Mouse (Mus musculus) left cerebral cortex, postnatal 14 days (tissue): ENCODE measurements around the gene Hhipl1. TPM values are rescaled to one million over a fixed set of nuclear protein-coding genes. Genes with fewer than 3 reads are reported as not detected.

Experiments used
- DNase-seq, 2 experiments: peaks; one replicate each; pipeline ENCODE4 v3.0.0; 2021 to 2022; ENCODE audit warnings: low spot score in 2 of 2, mixed read lengths in 1 of 2
- intact Hi-C: fragments of 180-260 bp; cut with DNase I; formaldehyde crosslinking; loops from one replicate; pipeline ENCODE4 v1.15.1; 2025
- total RNA-seq, 2 experiments: library from RNA; stranded (reverse); gene quantifications; 2 replicates each; pipeline ENCODE4 v1.2.3; 2021

Gene Hhipl1
- total RNA-seq, 2 experiments from 2014 or later: 6.4 to 8.5 TPM

- DNase-seq: peak; percentile 98
- intact Hi-C loops: loop anchor here (5.0 kb wide), 1 partner anchor 68 kb away; no protein-coding TSS in a partner anchor
Observed at GRCm38 (mm10) chr12:108275508-108275890, 30.6 kb upstream of the Hhipl1 start.

GRCm38 (mm10) chr12:108275920-108276822 is 29.9 kb upstream of the Hhipl1 start:
- peak; percentile 62 to 64 for DNase-seq
- intact Hi-C loops: loop anchor here (5.0 kb wide), 1 partner anchor 69 kb away; no protein-coding TSS in a partner anchor

- intact Hi-C loops: loop anchor here (5.0 kb wide), 1 partner anchor 70 kb away; no protein-coding TSS in a partner anchor
- DNase-seq: peak in 1 of 2 experiments; percentile 79
Observed at GRCm38 (mm10) chr12:108277341-108277841, 28.7 kb upstream of the Hhipl1 start.

- DNase-seq: peak in 1 of 2 experiments; percentile 30
- intact Hi-C loops: loop anchor here (5.0 kb wide), 1 partner anchor 71 kb away; no protein-coding TSS in a partner anchor
Observed at GRCm38 (mm10) chr12:108278221-108278918, 27.7 kb upstream of the Hhipl1 start.

- no peak for DNase-seq
- intact Hi-C loops: no loop called here
Observed at GRCm38 (mm10) chr12:108284455-108285224, 21.4 kb upstream of the Hhipl1 start.

- intact Hi-C loops: no loop called here
Observed at GRCm38 (mm10) chr12:108285225-108286011, 20.7 kb upstream of the Hhipl1 start.

GRCm38 (mm10) chr12:108286381-108286780 is 19.7 kb upstream of the Hhipl1 start:
- intact Hi-C loops: no loop called here
- no peak for DNase-seq

More at GRCm38 (mm10) chr12:108285225-108286011, 20.7 kb upstream of the Hhipl1 start:
- DNase-seq: no peak

- intact Hi-C loops: no loop called here
Observed at GRCm38 (mm10) chr12:108287011-108287410, 19.1 kb upstream of the Hhipl1 start.

GRCm38 (mm10) chr12:108288127-108288880 is 17.8 kb upstream of the Hhipl1 start:
- no peak for DNase-seq
- intact Hi-C loops: no loop called here

More at GRCm38 (mm10) chr12:108287011-108287410, 19.1 kb upstream of the Hhipl1 start:
- no peak for DNase-seq

GRCm38 (mm10) chr12:108292419-108292818 is 13.7 kb upstream of the Hhipl1 start:
- no peak for DNase-seq
- intact Hi-C loops: loop anchor here (2.0 kb wide), 1 partner anchor 84 kb away; no protein-coding TSS in a partner anchor

- intact Hi-C loops: loop anchor here (2.0 kb wide), 1 partner anchor 84 kb away; no protein-coding TSS in a partner anchor
- peak; percentile 73 to 77 for DNase-seq
Observed at GRCm38 (mm10) chr12:108292957-108293356, 13.1 kb upstream of the Hhipl1 start.

- intact Hi-C loops: no loop called here
- DNase-seq: no peak
Observed at GRCm38 (mm10) chr12:108294620-108295019, 11.4 kb upstream of the Hhipl1 start.

- DNase-seq: no peak
- intact Hi-C loops: no loop called here
Observed at GRCm38 (mm10) chr12:108297033-108297432, 9.0 kb upstream of the Hhipl1 start.

GRCm38 (mm10) chr12:108301006-108301405 is 5.1 kb upstream of the Hhipl1 start:
- intact Hi-C loops: no loop called here
- DNase-seq: no peak

GRCm38 (mm10) chr12:108303778-108304365 is 2.2 kb upstream of the Hhipl1 start:
- intact Hi-C loops: no loop called here
- no peak for DNase-seq

- DNase-seq: no peak
- intact Hi-C loops: no loop called here
Observed at GRCm38 (mm10) chr12:108305172-108305571, 898 bp upstream of the Hhipl1 start.

- intact Hi-C loops: no loop called here
- peak in 1 of 2 experiments; percentile 56 for DNase-seq
Observed at GRCm38 (mm10) chr12:108307553-108307952, 1.5 kb downstream of the Hhipl1 start.
